Mouse (Mus musculus) ZHBTc4 (cell line): ENCODE measurements at regions not wholly inside any gene's neighbourhood (a gene's known extent, or its start where the extent isn't known, plus 50 kb on each side); places are given as distances from the start of the nearest gene placed in this dataset.
"Not testable (repeated sequence)": the region's sequence is repeated elsewhere in the genome, so short reads cannot be mapped to it uniquely, and the experiment has no call there.

Experiments
- DNase-seq: peaks from one replicate; pipeline ENCODE4 v3.0.0-alpha.2; 2011; ENCODE audit warnings: low read depth, low spot score

DNA sequence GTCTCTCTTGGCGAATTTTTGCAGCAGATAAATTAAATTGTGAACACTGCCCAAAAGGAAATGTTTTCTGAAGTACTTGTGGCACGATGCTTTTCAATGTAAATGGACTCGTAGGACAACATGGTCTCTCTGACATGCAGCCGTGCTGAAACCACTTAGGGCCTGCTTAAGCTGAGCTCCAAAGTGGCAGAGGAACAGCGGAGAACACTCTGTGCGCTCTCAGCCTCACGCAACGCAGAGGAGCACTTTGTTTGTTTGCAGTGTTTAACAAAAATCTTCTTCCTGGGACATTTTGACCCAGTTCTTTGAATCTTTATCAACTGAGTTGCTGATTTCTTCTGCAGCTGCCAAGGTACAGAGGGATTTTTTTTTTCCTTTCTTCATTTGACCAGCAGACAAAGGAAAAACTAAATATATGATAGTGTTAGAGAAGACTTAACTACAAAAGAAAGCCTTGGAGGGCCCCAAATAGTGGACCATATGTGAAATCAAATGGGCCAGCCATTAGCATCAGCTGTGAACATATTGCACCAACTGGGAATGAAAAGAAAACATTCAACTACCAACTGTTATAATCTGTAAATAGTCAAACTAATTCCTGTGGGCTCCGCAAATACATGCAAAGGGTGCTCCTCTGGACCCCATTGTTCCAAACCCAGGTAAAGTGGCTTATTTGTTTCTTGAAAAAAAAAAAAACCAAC, 639.5 kb downstream of the Rwdd3 start:
- DNase-seq: no peak

DNA sequence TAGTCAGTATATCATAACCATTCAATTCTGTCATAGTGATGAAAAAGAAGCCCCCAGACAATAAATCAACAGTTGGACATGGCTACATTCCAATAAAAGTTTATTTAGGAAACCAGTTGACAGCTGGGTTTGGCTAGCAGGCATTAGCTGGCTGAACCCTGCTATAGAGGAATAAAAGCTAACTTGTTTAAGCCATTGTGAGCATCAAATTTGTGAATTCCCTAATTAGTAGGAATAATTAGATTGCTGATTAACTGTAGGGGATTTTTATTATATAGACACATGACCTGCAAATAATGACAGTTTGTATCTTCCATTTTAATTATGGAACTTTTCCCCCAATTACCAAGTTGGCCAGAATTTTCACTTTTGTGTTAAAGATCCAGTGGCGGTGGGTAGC, 659.8 kb downstream of the Rwdd3 start:
- DNase-seq: no peak

DNA sequence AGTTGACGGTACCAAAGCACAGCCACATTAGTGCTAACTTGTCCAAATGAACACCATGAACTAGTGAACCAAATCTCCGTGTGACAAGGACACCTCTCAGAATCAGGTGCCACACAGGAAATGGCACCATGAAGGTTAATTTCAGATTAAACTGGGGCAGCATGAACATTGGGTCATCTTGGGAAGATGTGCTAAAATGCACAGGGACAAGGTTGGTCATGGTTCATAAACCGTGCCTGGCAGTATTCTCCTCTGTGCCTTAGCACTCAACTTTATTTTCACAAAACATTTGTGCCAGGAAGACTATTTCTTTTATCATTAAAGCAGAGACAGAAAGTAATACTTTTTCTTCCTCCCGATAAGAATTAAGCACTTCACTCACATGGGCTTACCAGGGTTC, 672.6 kb downstream of the Rwdd3 start:
- DNase-seq: no peak

DNA sequence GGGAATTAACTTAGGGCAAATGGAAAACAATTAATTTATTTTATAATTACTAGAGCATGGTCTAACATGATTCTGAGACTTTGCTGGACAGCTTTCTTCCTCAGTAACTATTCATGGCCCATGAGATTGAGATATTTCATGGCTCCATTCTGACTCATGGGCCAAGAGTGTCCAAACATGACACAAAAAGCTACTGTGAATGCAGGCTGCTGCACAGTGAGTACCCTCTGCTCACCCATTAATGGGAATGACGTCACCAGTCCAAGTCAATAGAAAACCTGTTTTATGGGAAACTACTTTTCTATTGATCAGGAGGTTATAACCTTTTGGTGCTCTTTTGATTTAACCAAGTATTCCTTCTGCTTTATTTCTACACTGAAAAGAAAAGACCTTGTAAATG, 693.6 kb downstream of the Rwdd3 start:
- DNase-seq: no peak

DNA sequence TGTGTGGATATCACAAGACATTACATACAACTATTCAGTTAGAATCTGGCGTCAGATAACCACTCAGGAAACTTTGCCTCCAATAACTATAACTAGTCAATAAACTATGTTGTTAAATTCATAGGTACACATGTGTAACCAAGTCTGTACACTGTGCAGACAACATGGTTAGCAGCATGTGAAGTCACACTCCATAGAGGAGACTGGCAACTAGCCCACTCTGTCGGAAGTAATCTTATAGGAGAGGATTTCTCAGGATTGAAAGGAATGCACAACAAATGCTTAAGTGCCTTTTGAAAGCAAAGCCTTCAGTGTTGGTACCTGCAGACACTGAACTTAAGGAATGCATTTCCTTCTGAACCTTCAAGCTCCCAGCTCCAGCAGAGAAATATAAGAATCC, 693.0 kb upstream of the Ptbp2 start:
- DNase-seq: no peak

DNA sequence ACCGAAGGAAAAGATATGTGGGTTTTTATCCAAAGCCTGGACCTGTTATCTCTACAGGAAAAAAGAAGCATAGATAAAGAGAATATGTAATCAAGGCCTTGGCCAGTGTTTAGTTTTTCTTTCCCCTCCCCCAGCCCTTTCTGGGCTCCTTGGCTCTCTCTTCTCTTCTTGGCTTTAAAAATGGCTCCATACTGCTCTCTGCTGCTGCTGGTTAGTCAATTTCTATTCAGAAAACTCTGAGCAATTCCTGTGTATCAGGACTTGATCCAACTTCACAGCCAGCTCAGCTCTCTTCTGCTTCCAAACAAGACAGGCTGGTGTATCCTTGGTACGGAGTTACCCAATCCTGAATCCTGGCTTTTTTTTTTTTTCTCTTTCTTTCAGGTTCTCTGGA, 689.4 kb upstream of the Ptbp2 start:
- no peak for DNase-seq

DNA sequence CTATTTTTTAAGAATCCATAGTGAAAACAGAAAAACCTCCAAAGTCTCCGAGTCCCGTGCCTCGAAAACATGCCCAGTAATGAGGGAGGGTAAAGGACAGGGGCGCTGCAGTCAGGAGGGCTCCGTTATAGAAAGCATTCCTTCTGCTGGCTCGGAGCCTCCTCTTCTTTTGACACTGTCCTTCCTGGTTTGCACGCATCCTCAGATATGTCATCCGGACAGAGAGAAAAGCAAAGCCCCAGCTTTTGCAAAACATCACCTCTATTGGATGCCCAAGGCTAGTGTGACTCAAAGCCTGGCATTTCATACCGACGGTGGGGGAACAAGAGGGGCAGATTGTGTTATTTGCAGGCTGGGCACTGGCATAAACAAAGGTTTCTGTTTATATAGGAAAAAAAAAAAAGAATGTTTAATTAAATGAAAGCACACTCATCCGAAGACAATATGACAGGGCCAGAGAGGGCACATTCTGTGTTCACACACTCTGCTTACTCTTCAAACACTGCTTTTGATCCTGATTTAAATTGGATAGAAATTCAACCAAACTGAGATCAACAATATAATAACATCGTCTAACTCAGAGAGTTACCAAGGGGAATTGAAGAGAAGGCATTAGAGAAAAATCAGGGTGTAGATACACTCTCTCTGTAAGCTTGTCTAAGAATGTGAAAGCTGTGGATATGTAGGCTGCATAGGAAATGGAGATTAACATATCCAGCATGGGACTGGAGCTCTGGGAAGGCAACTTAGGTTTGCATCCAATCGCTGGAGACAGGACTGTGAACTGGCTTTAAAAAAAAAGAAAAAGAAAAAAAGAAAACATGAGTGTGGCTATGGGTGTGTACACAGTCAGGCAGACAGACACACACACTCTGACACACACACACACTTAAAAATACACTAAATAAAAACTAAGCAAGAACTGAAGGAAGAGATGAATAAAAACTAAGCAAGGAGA, 688.7 kb upstream of the Ptbp2 start:
- DNase-seq: no peak

DNA sequence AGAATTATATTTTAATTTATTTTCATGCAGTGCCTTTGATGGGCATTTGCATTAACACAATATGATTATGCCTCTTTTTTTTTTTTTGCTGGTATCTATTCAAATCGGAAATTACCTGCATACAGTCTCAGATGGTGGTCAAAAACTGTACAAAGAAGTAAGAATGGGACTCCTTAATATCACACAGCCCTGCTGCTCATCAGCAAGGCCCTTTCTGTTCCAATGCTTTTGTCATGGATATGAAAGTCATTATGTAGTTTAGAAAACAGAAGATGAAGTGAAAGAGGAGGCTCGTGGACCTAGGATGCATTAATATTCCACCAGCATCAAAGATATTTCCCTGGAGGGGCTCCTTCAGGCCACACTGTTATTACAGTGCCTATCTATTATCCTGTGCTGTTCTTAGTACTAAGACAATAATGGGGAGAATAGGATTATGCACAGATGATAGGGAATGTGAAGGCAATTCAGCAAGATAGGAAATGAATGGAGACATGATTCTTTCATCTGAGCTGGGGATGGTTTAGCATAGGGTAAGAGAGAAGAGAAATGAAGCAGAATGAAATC, 687.7 kb upstream of the Ptbp2 start:
- no peak for DNase-seq

DNA sequence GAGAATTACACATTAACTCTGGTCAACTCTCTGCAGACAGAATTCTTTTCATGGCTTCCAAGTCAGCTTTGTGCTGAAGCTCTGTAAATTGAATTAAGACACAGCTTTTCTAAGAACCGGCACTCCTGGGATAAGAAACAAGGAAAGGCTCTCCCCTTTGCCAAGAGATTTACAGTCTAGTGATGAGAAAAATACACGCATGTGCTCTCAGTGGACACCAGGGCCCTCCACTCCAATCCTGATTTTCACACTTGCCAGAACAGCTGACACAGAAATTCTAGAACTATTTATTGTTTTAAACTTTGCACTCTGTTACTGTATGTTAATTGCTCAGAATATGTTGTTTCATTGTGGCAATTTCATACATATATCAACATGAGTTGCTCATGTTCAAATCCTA, 684.6 kb upstream of the Ptbp2 start:
- DNase-seq: no peak

DNA sequence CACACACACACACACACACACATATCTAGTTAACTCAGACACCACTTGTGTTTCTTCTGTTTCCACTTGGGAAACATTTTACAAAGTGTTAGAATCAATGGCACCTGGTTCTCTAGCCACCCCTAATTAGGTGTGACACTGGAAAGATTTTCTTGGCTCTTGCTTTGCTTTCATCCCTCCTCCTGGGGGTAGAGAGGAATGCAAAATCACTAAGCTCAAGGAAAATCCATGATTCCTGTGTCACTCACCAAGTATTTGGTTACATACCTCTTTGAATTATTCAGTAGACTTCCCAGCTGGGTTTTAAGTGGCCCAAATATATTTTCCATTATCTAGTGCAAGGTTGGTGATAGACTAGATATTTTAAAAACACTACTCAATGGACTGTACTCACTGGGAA, 676.5 kb upstream of the Ptbp2 start:
- no peak for DNase-seq

DNA sequence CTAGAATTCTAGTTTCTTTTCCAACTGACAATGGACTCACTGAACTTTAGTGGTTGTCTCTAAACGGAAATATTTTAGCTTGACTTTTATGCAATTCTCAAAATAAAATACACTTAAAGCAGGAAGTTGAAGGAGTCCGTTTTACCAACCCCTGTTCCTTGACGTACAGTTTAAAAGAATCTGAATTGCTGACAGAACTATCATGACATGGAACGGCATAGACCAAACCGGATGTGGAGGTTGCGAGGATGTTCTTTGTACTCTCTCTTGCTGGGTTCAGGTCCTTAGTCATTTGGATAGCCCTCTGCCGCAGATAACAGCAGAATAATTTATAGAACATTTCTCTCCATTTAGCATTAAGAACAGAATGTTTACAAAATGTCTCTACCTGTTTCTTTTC, 673.6 kb upstream of the Ptbp2 start:
- DNase-seq: no peak

DNA sequence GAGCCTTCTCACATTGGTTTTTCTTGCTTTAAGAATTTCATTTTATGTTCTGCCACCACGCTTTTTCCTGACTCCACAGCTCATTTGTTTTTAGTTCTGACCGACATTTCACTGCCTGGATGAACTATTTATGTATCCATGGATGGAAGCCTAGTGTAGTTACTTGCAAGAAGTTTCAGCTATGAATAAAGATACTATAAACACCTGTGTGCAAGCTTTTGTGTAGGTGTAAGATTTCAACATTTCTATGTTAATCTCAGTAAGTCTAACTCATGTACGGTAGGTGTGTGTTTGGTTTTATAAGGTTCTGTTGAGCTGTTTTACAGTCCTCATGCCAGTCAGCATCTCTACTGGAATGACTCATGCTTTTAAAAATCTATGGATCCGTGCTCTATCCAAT, 656.9 kb upstream of the Ptbp2 start:
- DNase-seq: no peak

DNA sequence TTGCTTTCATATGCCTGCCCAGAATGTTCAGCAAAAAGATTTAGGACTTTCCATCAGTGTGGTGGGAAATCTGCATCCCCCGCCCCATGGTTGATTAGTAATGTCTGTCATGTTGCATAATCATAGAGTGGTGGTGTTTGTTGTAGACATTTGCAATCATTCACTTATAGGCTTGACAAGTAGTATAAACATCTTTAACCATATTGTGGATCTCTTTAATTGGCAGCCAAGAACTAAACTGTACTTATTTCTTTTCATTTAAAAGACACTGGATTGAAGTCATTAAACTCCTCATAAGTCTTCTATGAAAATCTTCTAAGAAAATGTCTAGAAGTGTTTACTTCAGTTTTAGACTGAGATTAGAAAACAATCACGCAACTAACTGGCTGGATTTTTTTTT, 646.0 kb upstream of the Ptbp2 start:
- DNase-seq: no peak

DNA sequence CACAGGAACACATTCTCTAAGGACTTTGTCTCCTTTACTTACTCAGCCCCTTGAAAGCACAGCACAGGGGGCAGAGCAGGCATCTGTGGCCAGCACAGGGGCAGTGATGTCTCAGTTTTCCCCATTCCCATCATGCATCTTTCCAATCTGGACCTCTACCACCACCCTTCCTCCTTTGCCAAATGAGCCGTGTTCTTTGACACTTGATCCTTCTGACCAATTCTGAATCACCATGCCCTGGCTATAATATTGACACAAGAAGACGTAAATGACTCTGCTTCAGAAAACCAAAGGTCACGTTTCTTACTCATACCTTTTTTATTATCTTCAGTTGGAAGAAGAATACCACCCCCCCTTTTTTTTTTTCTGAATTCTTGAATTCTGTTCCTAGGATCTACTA, 632.4 kb upstream of the Ptbp2 start:
- no peak for DNase-seq

DNA sequence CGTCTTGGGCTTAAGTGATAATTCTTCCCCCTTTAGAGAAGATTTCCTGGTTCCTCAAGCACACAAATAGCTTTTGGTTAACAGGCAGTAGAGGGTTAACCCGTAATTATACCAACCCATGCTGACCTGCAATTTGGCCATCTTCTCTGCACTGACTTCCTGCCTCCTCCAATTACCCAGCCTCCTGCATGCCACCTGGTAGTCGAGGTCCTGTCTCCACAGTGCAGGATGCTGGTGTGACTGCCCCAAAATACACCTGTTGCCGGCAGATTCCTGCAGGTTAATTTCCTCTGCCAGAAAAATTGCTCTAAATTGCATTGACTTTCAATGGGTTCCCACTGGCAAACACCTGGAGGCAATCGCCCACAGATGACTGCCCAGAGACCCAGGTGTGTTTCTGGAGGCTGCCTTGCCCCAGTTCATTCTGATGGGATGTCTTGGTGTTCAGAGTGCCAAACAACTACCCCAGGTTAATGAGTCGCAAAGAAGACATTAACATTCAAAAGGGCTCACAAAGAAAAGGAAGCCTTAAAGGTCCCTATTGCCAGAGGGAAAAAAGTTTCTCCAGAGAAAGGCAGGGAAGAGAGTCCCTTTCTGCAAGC, 591.5 kb upstream of the Ptbp2 start:
- DNase-seq: peak; percentile 12

DNA sequence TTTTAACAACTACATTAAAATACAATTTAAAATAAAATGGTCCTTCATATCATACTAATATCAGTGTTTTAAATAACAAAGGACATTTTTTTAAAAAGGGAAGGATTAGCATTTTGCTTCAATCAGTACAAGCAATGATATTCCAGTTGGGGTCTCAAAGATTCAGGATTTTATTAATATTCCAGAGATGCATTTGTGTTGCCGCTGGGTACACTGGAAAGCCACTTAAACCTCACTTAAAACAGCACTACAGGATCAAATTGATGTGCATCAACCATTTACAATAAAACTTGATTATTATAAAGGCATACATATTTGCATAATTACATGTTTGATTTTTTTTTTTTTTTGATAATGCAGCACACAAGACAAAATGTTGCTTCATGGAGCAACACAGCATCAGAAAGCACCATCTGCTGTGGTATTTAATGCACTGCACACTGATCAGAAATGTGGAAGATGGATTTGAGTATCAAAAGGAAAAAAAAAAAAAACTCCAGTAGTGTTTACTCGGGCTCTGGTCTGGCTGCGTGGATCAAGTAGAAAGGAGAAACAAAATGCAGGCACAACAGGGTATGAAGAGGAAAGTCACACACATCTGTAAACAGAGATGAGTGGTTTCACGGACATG, 558.6 kb upstream of the Ptbp2 start:
- DNase-seq: no peak

DNA sequence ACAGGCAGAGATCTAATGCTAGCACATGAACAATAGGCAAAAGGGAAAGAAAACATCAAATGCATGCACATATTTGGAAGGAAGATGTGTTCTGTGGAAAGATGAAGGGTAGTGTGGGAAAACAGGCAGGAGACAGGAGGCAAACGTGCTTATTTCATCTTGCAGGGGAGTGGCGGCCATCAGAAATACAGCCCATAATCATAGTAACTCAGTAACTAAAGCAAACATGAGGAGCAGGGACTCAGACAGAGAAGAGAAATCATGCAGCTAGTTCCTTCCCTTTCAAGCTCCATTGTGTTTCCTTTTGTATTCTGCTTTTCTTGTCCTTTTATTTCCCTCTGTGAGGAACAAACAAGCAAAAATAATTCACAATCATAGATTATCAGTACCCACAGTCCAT, 557.6 kb upstream of the Ptbp2 start:
- no peak for DNase-seq

DNA sequence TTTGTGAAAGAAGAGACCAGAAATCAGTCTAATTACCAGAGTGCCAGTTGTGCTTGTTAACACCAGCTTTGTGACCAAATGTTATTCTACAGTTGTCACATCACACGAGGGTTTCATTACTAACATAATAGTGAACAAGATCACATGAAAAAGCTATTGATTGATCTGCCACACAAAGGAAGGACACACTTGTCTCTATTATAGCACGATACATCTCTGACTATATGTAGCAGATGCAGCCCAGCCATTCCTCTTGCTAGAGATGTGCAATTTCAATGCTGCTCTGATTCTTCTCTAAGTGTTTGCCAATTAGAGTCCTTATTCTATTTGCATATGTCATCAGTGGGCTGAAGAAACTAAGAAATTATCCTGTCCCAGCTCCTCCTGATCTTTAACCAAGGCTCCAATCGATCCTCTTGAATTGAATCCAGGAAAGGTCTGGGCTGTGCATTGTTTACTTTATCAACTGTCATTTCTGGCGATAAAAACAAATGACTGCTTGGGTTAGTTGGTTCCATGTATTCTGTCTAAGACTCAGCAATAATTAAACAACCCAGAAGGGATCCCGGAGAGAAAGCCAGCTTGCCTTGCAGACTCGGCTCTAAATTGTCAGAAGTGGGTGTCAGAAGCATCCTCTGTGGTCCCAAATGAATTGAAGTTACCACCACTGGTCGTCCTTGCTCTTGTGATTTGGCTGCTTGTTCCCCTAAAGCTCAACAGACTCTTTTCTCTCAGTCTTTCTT, 551.7 kb upstream of the Ptbp2 start:
- DNase-seq: no peak

DNA sequence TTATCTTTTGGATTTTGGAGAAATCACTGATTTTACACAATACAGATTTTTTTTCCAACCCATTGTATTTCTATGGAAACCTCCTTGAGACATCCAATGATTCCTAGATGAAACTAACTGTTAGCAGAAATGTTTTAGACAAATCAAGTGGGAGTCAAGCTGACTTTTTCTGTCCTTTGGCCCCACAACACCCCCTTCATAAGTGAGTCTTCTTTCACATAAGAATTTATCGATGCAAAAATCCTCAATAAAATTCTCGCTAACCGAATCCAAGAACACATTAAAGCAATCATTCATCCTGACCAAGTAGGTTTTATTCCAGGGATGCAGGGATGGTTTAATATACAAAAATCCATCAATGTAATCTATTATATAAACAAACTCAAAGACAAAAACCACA, 522.8 kb upstream of the Ptbp2 start:
- DNase-seq: not testable (repeated sequence)

DNA sequence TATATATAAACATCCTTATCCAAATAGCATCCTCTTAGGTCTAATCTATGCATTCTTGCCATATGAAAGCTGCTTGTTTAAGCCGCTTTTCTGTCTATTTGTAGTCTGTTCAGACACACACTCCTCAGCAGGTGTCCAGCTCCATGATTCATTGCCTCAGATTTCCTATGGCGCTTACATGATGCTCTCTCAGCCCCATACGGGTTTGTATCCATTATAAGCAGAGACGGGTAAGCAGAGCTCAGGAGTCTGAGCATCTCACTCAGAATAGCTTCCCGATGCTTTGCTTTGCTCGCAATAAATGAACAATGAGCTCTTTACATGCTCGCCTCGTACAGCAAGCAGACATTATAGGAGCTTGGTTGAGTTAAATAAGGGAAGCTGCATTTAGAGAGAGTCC, 521.3 kb upstream of the Ptbp2 start:
- no peak for DNase-seq
